Mouse (Mus musculus) hindbrain, embryonic 13.5 days (tissue): ENCODE measurements at regions not wholly inside any gene's neighbourhood (a gene's known extent, or its start where the extent isn't known, plus 50 kb on each side); places are given as distances from the start of the nearest gene placed in this dataset.
"Not testable (repeated sequence)": the region's sequence is repeated elsewhere in the genome, so short reads cannot be mapped to it uniquely, and the experiment has no call there.

ENCODE experiments used
- ATAC-seq: fragments of 200-750 bp; cut with Nextera tagmentation; 2 replicates; pipeline ENCODE4 v1.8.0; 2017; ENCODE audit warnings: moderate TSS enrichment; ENCODE audit not compliant: low FRiP score
- H3K27ac ChIP-seq: fragments of 300-500 bp; sonication (generic); 2 replicates; pipeline ENCODE4 v1.5.1; 2015; ENCODE audit warnings: inconsistent platforms, mild to moderate bottlenecking, moderate library complexity
- H3K27me3 ChIP-seq: fragments of 300-500 bp; sonication (generic); 2 replicates; pipeline ENCODE4 v1.6.1; 2015; ENCODE audit warnings: mild to moderate bottlenecking, inconsistent platforms
- H3K36me3 ChIP-seq: fragments of 300-500 bp; sonication (generic); 2 replicates; pipeline ENCODE4 v1.6.1; 2015; ENCODE audit warnings: mild to moderate bottlenecking, inconsistent platforms
- H3K4me1 ChIP-seq: fragments of 300-500 bp; sonication (generic); replicated peaks from 2 replicates; pipeline ENCODE4 v1.6.1; 2015; ENCODE audit warnings: inconsistent platforms
- H3K4me2 ChIP-seq: fragments of 300-500 bp; sonication (generic); 2 replicates; pipeline ENCODE4 v1.6.1; 2015; ENCODE audit warnings: inconsistent platforms, mild to moderate bottlenecking, moderate library complexity
- H3K4me3 ChIP-seq: fragments of 300-500 bp; sonication (generic); 2 replicates; pipeline ENCODE4 v1.5.1; 2015; ENCODE audit warnings: mild to moderate bottlenecking, inconsistent platforms
- H3K9ac ChIP-seq: fragments of 300-500 bp; sonication (generic); 2 replicates; pipeline ENCODE4 v1.6.1; 2015; ENCODE audit warnings: mild to moderate bottlenecking, inconsistent platforms
- H3K9me3 ChIP-seq: fragments of 300-500 bp; sonication (generic); 2 replicates; pipeline ENCODE4 v1.6.1; 2016; ENCODE audit warnings: inconsistent platforms
- WGBS: fragments of 180-500 bp; shearing (Covaris S2); methylation state at CpG from one replicate; pipeline ENCODE4 v1.1.7; 2015; 5-methylcytosine and 5-hydroxymethylcytosine counted together

GRCm38 (mm10) chr14:53709627-53710026 lies 544.3 kb downstream of the Dad1 start:
- not testable (repeated sequence) for H3K9me3 ChIP-seq, H3K4me1 ChIP-seq, H3K4me3 ChIP-seq, H3K27ac ChIP-seq, ATAC-seq, H3K4me2 ChIP-seq, H3K27me3 ChIP-seq, H3K9ac ChIP-seq, H3K36me3 ChIP-seq
- WGBS = 17% methylated on average over 3 of the region's 3 CpGs

DNA sequence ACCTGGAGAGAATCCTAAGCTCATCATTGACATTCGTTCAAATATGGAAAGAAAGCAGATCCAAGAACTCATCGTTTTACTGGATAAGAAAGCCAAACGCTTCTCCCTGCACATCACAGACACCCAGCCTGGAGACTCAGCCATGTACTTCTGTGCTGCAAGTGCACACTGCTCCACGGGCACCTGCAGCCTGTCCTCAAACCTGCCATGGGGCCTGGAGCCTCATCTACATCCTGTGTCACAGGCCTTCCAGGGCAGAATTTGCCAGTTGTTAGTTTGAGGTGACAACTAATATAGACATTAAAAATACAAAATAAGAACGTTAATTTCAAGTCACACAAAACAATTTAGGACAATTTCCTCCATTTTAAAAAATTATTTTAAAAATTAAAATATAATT lies 549.6 kb downstream of the Dad1 start:
- ATAC-seq, H3K9ac ChIP-seq, H3K36me3 ChIP-seq, H3K4me3 ChIP-seq, H3K27me3 ChIP-seq, H3K4me2 ChIP-seq, H3K27ac ChIP-seq, H3K4me1 ChIP-seq, H3K9me3 ChIP-seq: not testable (repeated sequence)
- WGBS = 89% methylated on average over 5 of the region's 5 CpGs

DNA sequence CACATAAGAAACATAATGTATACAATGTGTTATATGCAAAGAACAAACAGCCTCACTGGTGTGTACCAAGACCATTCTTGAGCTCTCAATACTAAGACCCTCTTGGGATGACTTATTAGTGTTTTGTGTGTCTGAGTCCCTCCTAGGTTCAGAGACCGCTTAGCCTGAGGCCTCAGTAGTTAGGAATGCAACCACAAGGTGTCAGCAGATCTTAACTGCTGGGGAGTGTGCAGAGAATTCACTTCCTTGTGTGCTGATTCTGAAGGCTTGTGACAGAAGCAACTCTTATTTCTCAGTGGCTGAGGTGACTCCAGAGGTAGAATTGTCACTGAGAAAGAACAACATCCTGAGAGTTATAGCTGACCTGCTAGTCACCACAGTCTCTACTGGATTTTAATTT lies 550.3 kb downstream of the Dad1 start:
- H3K9ac ChIP-seq, ATAC-seq, H3K9me3 ChIP-seq, H3K4me3 ChIP-seq, H3K4me1 ChIP-seq, H3K4me2 ChIP-seq, H3K27me3 ChIP-seq, H3K27ac ChIP-seq, H3K36me3 ChIP-seq: not testable (repeated sequence)
- 26% methylated on average over 1 of the region's 1 CpGs for WGBS

DNA sequence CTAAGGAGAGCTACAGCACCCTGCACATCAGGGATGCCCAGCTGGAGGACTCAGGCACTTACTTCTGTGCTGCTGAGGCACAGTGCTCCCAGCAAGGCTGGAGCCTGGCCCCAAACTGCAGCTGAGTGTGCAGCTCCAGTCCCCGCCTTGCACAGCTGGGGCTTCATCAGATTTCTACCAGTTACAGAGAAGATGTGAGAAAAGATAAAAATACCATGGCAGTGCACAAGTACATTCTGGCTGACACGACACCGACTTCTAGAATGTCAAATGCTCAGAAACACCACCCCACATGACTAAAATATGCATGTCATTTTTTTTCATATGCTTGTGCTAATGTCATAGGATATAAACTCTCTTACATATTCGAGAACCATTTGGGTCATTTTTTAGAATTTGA lies 569.8 kb downstream of the Dad1 start:
- H3K4me1 ChIP-seq, H3K36me3 ChIP-seq, H3K4me3 ChIP-seq, H3K27me3 ChIP-seq, H3K9ac ChIP-seq, H3K4me2 ChIP-seq, H3K27ac ChIP-seq, H3K9me3 ChIP-seq, ATAC-seq: not testable (repeated sequence)
- WGBS = 83% methylated on average over 4 of the region's 4 CpGs

GRCm38 (mm10) chr14:53683361-53684015 lies 570.4 kb downstream of the Dad1 start:
- not testable (repeated sequence) for ATAC-seq, H3K4me3 ChIP-seq, H3K4me2 ChIP-seq, H3K9ac ChIP-seq, H3K27me3 ChIP-seq, H3K36me3 ChIP-seq, H3K4me1 ChIP-seq, H3K9me3 ChIP-seq, H3K27ac ChIP-seq
- 78% methylated on average over 9 of the region's 9 CpGs for WGBS

- not testable (repeated sequence) for H3K9me3 ChIP-seq, H3K36me3 ChIP-seq, H3K27ac ChIP-seq, H3K9ac ChIP-seq, H3K4me2 ChIP-seq, ATAC-seq, H3K4me3 ChIP-seq, H3K4me1 ChIP-seq, H3K27me3 ChIP-seq
- 95% methylated on average over 1 of the region's 1 CpGs for WGBS
Measured at GRCm38 (mm10) chr14:53682679-53683078, 571.2 kb downstream of the Dad1 start.

- 81% methylated on average over 5 of the region's 5 CpGs for WGBS
- not testable (repeated sequence) for H3K27ac ChIP-seq, H3K27me3 ChIP-seq, H3K9ac ChIP-seq, H3K4me3 ChIP-seq, H3K4me2 ChIP-seq, H3K9me3 ChIP-seq, ATAC-seq, H3K36me3 ChIP-seq, H3K4me1 ChIP-seq
Measured at GRCm38 (mm10) chr14:53681320-53681719, 572.6 kb downstream of the Dad1 start.

GRCm38 (mm10) chr14:53665681-53666080 lies 588.2 kb downstream of the Dad1 start:
- WGBS = 23% methylated on average over 2 of the region's 2 CpGs
- not testable (repeated sequence) for ATAC-seq, H3K27me3 ChIP-seq, H3K4me2 ChIP-seq, H3K4me3 ChIP-seq, H3K9me3 ChIP-seq, H3K36me3 ChIP-seq, H3K4me1 ChIP-seq, H3K27ac ChIP-seq, H3K9ac ChIP-seq

- H3K27ac ChIP-seq, H3K4me1 ChIP-seq, H3K4me2 ChIP-seq, H3K27me3 ChIP-seq, ATAC-seq, H3K9me3 ChIP-seq, H3K9ac ChIP-seq, H3K36me3 ChIP-seq, H3K4me3 ChIP-seq: not testable (repeated sequence)
- 82% methylated on average over 9 of the region's 9 CpGs for WGBS
Measured at GRCm38 (mm10) chr14:53662700-53663355, 591.1 kb downstream of the Dad1 start.

DNA sequence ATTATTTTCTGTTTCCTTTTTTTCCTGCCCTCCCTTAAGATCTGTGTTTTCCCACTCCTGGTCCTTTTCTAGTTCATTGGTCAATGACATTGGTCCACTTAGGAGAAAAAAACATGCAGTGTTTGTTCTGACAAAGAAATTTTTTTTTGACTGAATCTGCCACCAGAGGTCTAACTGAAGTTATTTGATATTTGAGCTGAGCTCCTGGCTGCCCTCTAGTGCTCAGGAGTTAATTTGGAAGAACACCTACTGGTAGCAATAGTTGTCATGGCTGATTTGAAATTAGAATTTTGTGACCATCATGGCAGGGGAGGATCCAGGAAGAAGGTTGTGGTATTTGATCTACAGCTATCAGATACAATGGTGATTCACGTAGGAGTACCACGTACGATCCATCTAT lies 599.2 kb downstream of the Dad1 start:
- H3K9me3 ChIP-seq, H3K36me3 ChIP-seq, H3K4me2 ChIP-seq, H3K4me3 ChIP-seq, ATAC-seq, H3K27ac ChIP-seq, H3K9ac ChIP-seq, H3K27me3 ChIP-seq, H3K4me1 ChIP-seq: not testable (repeated sequence)
- 94% methylated on average over 3 of the region's 3 CpGs for WGBS

- H3K27me3 ChIP-seq, ATAC-seq, H3K36me3 ChIP-seq, H3K9me3 ChIP-seq, H3K4me1 ChIP-seq, H3K4me3 ChIP-seq, H3K27ac ChIP-seq, H3K4me2 ChIP-seq, H3K9ac ChIP-seq: not testable (repeated sequence)
- WGBS = 56% methylated on average over 5 of the region's 5 CpGs
Measured at GRCm38 (mm10) chr14:53651061-53651460, 602.8 kb downstream of the Dad1 start.

GRCm38 (mm10) chr14:53649189-53649588 lies 604.7 kb downstream of the Dad1 start:
- not testable (repeated sequence) for ATAC-seq, H3K4me3 ChIP-seq, H3K9ac ChIP-seq, H3K27me3 ChIP-seq, H3K27ac ChIP-seq, H3K36me3 ChIP-seq, H3K9me3 ChIP-seq, H3K4me1 ChIP-seq, H3K4me2 ChIP-seq
- WGBS = 92% methylated on average over 2 of the region's 2 CpGs

GRCm38 (mm10) chr14:53640441-53640840 lies 613.5 kb downstream of the Dad1 start:
- not testable (repeated sequence) for H3K4me3 ChIP-seq, H3K27me3 ChIP-seq, H3K36me3 ChIP-seq, H3K9me3 ChIP-seq, H3K9ac ChIP-seq, H3K4me2 ChIP-seq, H3K4me1 ChIP-seq, H3K27ac ChIP-seq, ATAC-seq
- 85% methylated on average over 1 of the region's 1 CpGs for WGBS
